Mouse (Mus musculus): ENCODE measurements around the gene Crybb1.
A peak's percentile ranks its signal among the peaks of the same experiment; 100 is the strongest.

Crybb1 gene

GRCm38 (mm10) chr5:112266011-112266777, 10.6 kb downstream of the Crybb1 start:
- no peak for DNase-seq

- peak; percentile 30 for DNase-seq
These were observed 15.3 kb downstream of the Crybb1 start for GRCm38 (mm10) chr5:112270764-112271541.

GRCm38 (mm10) chr5:112272934-112273333, 17.3 kb downstream of the Crybb1 start:
- DNase-seq: no peak

- DNase-seq: no peak
These were observed 18.3 kb downstream of the Crybb1 start for GRCm38 (mm10) chr5:112273746-112274463.

- no peak for DNase-seq
These were observed 19.6 kb downstream of the Crybb1 start for GRCm38 (mm10) chr5:112275021-112275804.

- peak; percentile 100 for DNase-seq
These were observed 20.8 kb downstream of the Crybb1 start, which contains the start of gene Tpst2 for GRCm38 (mm10) chr5:112276267-112276873. Gene Tpst2, plus strand, starts transcription at chr5:112276691.

GRCm38 (mm10) chr5:112276907-112277348, 21.3 kb downstream of the Crybb1 start:
- no peak for DNase-seq

GRCm38 (mm10) chr5:112277906-112278470, 22.4 kb downstream of the Crybb1 start:
- DNase-seq: no peak

GRCm38 (mm10) chr5:112279181-112280021, 23.8 kb downstream of the Crybb1 start:
- no peak for DNase-seq

- peak; percentile 37 for DNase-seq
These were observed 24.5 kb downstream of the Crybb1 start for GRCm38 (mm10) chr5:112280151-112280550.

GRCm38 (mm10) chr5:112280863-112281660, 25.4 kb downstream of the Crybb1 start:
- DNase-seq: no peak

- no peak for DNase-seq
These were observed 26.1 kb downstream of the Crybb1 start for GRCm38 (mm10) chr5:112281676-112282075.

- DNase-seq: no peak
These were observed 26.6 kb downstream of the Crybb1 start for GRCm38 (mm10) chr5:112282123-112282779.

- no peak for DNase-seq
These were observed 27.3 kb downstream of the Crybb1 start for GRCm38 (mm10) chr5:112282780-112283482.

- no peak for DNase-seq
These were observed 28.1 kb downstream of the Crybb1 start for GRCm38 (mm10) chr5:112283543-112284202.

- DNase-seq: no peak
These were observed 28.6 kb downstream of the Crybb1 start for GRCm38 (mm10) chr5:112284203-112284582.

GRCm38 (mm10) chr5:112285548-112286085, 30.0 kb downstream of the Crybb1 start:
- no peak for DNase-seq

- no peak for DNase-seq
These were observed 31.0 kb downstream of the Crybb1 start for GRCm38 (mm10) chr5:112286608-112286983.
